Mouse (Mus musculus) hindbrain, embryonic 10.5 days (tissue): ENCODE results near the gene Ttc7b. TPM values are rescaled to one million over a fixed set of nuclear protein-coding genes. Genes with fewer than 3 reads are reported as not detected.

Source experiments
- DNase-seq: peaks from one replicate; pipeline ENCODE4 v3.0.0-alpha.2; 2017; ENCODE audit warnings: low spot score
- H3K27ac ChIP-seq: fragments of 300-500 bp; sonication (generic); 2 replicates; pipeline ENCODE4 v1.5.1; 2016; ENCODE audit warnings: mild to moderate bottlenecking, moderate library complexity
- H3K27me3 ChIP-seq: fragments of 300-500 bp; sonication (generic); 2 replicates; pipeline ENCODE4 v1.6.1; 2016; ENCODE audit warnings: mild to moderate bottlenecking; ENCODE audit not compliant: poor library complexity, insufficient read depth, severe bottlenecking
- H3K36me3 ChIP-seq: fragments of 300-500 bp; sonication (generic); 2 replicates; pipeline ENCODE4 v1.6.1; 2016; ENCODE audit warnings: mild to moderate bottlenecking, moderate library complexity
- H3K4me1 ChIP-seq: fragments of 300-500 bp; sonication (generic); replicated peaks from 2 replicates; pipeline ENCODE4 v1.6.1; 2016; ENCODE audit warnings: mild to moderate bottlenecking
- H3K4me3 ChIP-seq: fragments of 300-500 bp; sonication (generic); 2 replicates; pipeline ENCODE4 v1.5.1; 2016; ENCODE audit warnings: mild to moderate bottlenecking, moderate library complexity
- H3K9me3 ChIP-seq: fragments of 300-500 bp; sonication (generic); 2 replicates; pipeline ENCODE4 v1.6.1; 2016; ENCODE audit warnings: mild to moderate bottlenecking, moderate library complexity
- WGBS: fragments of 180-500 bp; shearing (Covaris S2); methylation state at CpG from one replicate; pipeline ENCODE4 v1.1.7; 2016; 5-methylcytosine and 5-hydroxymethylcytosine counted together
- polyA plus RNA-seq: library from polyadenylated mRNA; unstranded; fragments of >200 nt; fragmentation: Nextera tagmentation; extraction: Ambion mirVana; gene quantifications from 2 replicates; pipeline ENCODE4 v1.2.1, GENCODE M21; 2016

The Ttc7b gene
- polyA plus RNA-seq, 1 experiment from 2014 or later: 5.6 TPM

- H3K27me3 ChIP-seq: peaks cover 13% of the 10 kb centered on the region
- WGBS: 91% methylated on average over 9 of the region's 9 CpGs
- no peak overlapping the region for H3K27ac ChIP-seq
These were observed 3.3 kb downstream of the Ttc7b start for GRCm38 (mm10) chr12:100517371-100517770.

DNA sequence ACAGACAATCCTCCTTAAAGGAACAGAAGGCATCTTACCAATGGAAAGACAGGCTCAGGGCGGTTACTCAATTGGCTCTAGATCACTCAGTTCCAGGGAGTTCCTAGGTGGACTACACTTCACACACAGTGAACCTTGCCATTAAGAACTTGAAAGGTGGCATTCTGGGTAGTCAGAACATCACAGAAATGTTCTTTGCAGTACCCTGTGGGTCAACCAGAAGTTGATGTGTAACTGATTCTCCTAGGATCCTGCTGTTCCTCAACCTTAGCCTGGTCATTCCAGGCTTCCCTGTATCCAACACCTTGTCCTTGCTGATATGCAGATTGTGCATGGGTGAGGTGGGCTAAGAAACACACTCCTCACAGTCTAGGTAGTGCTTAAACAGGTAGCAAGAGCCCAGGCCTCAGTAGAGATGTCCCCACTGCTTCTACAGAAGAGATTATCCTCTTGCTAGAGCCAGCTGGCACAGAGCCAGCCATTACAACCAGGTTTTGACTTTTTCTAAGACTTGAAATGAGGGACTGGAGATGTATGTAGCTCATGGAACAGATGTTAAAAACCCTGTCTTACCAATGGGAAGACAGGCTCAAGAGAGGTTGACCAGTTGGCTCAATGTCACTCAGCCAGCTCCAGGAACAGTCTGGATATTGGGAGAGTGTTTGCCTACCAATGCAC lies 4.3 kb downstream of the Ttc7b start:
- Histone ChIP-seq H3K4me3 (no peak overlapping the region), H3K27me3 (peaks cover 5% of the 10 kb centered on the region; the same call in 1 of the 2 replicates), H3K9me3 (no peaks in the 10 kb centered on the region), H3K36me3 (peaks cover 42% of the 10 kb centered on the region), H3K27ac (no peak overlapping the region), H3K4me1 (peaks cover 24% of the 10 kb centered on the region)
- WGBS: 93% methylated on average over 1 of the region's 1 CpGs
- no peak for DNase-seq

More at GRCm38 (mm10) chr12:100517371-100517770, 3.3 kb downstream of the Ttc7b start:
- Histone ChIP-seq H3K4me1 (peaks cover 24% of the 10 kb centered on the region), H3K9me3 (no peaks in the 10 kb centered on the region), H3K36me3 (peaks cover 31% of the 10 kb centered on the region), H3K4me3 (no peak overlapping the region)
- DNase-seq: no peak

DNA sequence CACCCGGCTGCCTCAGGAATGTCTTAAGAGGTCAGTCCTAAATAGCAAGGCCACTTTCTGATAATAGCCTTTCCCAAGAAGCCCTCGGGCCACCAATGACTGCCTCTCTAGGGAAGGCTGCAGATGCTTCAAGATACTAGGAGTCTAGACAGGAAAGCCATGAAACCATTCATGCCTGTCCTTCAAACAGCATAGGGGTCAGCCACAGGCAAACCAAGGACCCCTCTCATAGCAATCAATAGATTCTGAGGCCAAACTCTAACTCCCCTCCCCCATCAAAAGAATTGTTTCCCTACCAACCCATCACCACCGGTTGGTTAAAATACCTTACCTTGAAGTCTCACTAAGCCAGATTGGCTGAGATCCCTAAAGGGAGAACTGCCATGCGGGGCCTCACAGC lies 5.1 kb downstream of the Ttc7b start:
- Histone ChIP-seq H3K9me3 (no peaks in the 10 kb centered on the region), H3K4me1 (peaks cover 18% of the 10 kb centered on the region), H3K27ac (no peak overlapping the region), H3K27me3 (no peaks in the 10 kb centered on the region), H3K4me3 (no peak overlapping the region), H3K36me3 (peaks cover 50% of the 10 kb centered on the region)
- WGBS: 90% methylated on average over 4 of the region's 4 CpGs
- DNase-seq: no peak

- 85% methylated on average over 1 of the region's 1 CpGs for WGBS
- Histone ChIP-seq H3K27ac (no peak overlapping the region), H3K9me3 (no peaks in the 10 kb centered on the region), H3K27me3 (no peaks in the 10 kb centered on the region), H3K36me3 (peaks cover 53% of the 10 kb centered on the region), H3K4me3 (no peak overlapping the region), H3K4me1 (peaks cover 11% of the 10 kb centered on the region)
- no peak for DNase-seq
These were observed 6.0 kb downstream of the Ttc7b start for GRCm38 (mm10) chr12:100514611-100515010.

DNA sequence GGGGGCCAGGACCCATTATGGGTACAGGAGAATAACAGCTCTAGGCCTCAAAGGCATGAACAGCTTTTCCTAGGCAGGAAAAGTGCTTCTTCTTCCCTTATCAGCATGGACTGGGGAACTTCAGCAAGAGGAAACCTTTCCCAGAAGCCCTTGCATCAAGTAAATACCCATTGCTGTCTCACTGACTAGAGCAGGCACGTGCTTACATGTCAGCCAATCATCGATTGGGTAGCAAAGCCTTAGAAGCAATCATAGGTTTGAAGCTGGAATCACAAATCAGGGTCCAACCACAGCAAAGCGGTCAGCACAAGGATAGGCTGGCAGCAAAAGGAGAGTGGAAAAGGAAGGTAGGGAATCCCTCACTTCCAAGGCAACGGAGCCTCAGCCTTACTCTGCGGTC lies 7.5 kb downstream of the Ttc7b start:
- no peaks in the 10 kb centered on the region for H3K9me3 ChIP-seq
- H3K27me3 ChIP-seq: no peaks in the 10 kb centered on the region
- no peak for DNase-seq
- no peak overlapping the region for H3K27ac ChIP-seq
- no peak overlapping the region for H3K4me3 ChIP-seq
- H3K36me3 ChIP-seq: peaks cover 53% of the 10 kb centered on the region
- WGBS: 93% methylated on average over 5 of the region's 5 CpGs
- H3K4me1 ChIP-seq: no peaks in the 10 kb centered on the region

- no peak overlapping the region for H3K4me3 ChIP-seq
- H3K36me3 ChIP-seq: peaks cover 51% of the 10 kb centered on the region
- no peaks in the 10 kb centered on the region for H3K27me3 ChIP-seq
- no peak for DNase-seq
- WGBS: 87% methylated on average over 9 of the region's 9 CpGs
- H3K27ac ChIP-seq: no peak overlapping the region
- no peaks in the 10 kb centered on the region for H3K9me3 ChIP-seq
- H3K4me1 ChIP-seq: no peaks in the 10 kb centered on the region
These were observed 8.0 kb downstream of the Ttc7b start for GRCm38 (mm10) chr12:100512641-100513040.

- no peak overlapping the region for H3K27ac ChIP-seq
- WGBS: 89% methylated on average over 9 of the region's 9 CpGs
- peaks cover 4% of the 10 kb centered on the region; the same call in 1 of the 2 replicates for H3K4me1 ChIP-seq
- H3K36me3 ChIP-seq: peaks cover 43% of the 10 kb centered on the region
- DNase-seq: no peak
- H3K9me3 ChIP-seq: no peaks in the 10 kb centered on the region
- H3K4me3 ChIP-seq: no peak overlapping the region
- H3K27me3 ChIP-seq: no peaks in the 10 kb centered on the region
These were observed 10.9 kb downstream of the Ttc7b start for GRCm38 (mm10) chr12:100509615-100510282.

DNA sequence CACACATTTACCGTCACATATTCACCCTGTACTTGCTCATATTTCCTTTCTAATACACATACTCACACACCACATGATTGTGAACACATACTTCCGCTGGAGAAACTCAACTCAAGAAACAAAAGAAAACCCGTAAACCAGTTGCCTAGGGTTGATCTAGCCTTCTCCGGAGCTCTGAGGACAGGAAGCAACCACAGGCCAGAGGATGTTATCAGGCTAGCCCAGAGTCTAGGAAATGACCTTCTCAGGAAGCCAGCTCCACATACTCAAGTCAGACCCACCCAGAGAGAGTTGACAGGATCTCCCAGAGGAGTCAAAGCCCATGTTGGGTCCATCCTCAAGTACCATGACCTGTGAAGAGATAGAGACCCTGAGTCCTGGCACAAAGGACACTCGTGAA lies 12.0 kb downstream of the Ttc7b start:
- Histone ChIP-seq H3K4me3 (no peak overlapping the region), H3K9me3 (no peaks in the 10 kb centered on the region), H3K36me3 (peaks cover 43% of the 10 kb centered on the region), H3K27me3 (no peaks in the 10 kb centered on the region), H3K4me1 (peaks cover 14% of the 10 kb centered on the region), H3K27ac (no peak overlapping the region)
- DNase-seq: no peak
- 94% methylated on average over 5 of the region's 5 CpGs for WGBS

DNA sequence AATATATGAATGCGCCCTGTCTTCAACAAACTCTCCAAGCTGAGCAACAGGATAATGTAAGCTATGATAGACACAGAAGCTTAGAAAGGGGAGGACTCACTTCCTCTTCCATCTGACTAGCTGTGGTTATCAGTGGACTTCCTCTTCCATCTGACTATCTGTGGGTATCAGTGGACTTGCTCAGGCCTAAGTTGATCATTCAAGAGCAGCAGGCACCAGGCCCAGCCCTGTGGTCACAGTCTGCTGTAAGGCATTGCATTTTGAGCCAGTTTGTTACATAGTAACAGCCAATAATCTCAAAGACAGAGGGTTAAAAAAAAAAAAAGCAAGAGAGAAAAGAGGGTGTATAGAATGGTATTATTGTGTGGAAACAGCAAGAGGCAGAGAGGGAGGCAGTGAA lies 15.1 kb downstream of the Ttc7b start:
- Histone ChIP-seq H3K4me3 (no peak overlapping the region), H3K9me3 (no peaks in the 10 kb centered on the region), H3K27ac (no peak overlapping the region), H3K27me3 (no peaks in the 10 kb centered on the region), H3K36me3 (peaks cover 16% of the 10 kb centered on the region), H3K4me1 (peaks cover 16% of the 10 kb centered on the region)
- DNase-seq: no peak
- WGBS: 94% methylated on average over 1 of the region's 1 CpGs

DNA sequence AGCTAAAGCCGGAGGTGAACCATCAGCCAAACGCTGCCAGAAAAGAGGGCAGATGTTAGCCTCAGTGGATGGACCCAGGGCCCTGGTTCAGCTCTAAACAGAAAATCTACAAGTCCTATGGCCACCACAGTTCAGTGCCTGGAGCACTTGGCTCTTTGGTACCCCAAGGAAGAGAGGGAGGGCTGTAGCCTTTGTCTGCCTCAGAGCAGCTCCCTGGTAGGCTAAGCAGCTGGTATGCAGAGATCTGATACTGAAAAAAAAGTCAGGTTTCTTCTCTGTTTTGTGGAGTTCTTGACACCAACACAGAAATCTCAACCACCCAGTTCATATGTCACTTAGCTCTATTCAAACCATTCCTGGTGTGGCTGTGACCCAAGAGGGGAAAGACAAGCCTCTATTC lies 16.0 kb downstream of the Ttc7b start:
- no peak overlapping the region for H3K4me3 ChIP-seq
- H3K36me3 ChIP-seq: peaks cover 18% of the 10 kb centered on the region
- peaks cover 16% of the 10 kb centered on the region for H3K4me1 ChIP-seq
- 91% methylated on average over 2 of the region's 2 CpGs for WGBS
- peak overlapping the region; percentile 45; the same call in 1 of the 2 replicates for H3K27ac ChIP-seq
- DNase-seq: no peak
- H3K9me3 ChIP-seq: no peaks in the 10 kb centered on the region
- no peaks in the 10 kb centered on the region for H3K27me3 ChIP-seq

GRCm38 (mm10) chr12:100503659-100504058 lies 17.0 kb downstream of the Ttc7b start:
- peaks cover 16% of the 10 kb centered on the region for H3K4me1 ChIP-seq
- no peak overlapping the region for H3K4me3 ChIP-seq
- H3K36me3 ChIP-seq: peaks cover 27% of the 10 kb centered on the region
- H3K27ac ChIP-seq: peak overlapping the region; percentile 40; the same call in 1 of the 2 replicates
- 86% methylated on average over 4 of the region's 4 CpGs for WGBS
- DNase-seq: no peak
- H3K9me3 ChIP-seq: no peaks in the 10 kb centered on the region
- H3K27me3 ChIP-seq: no peaks in the 10 kb centered on the region

DNA sequence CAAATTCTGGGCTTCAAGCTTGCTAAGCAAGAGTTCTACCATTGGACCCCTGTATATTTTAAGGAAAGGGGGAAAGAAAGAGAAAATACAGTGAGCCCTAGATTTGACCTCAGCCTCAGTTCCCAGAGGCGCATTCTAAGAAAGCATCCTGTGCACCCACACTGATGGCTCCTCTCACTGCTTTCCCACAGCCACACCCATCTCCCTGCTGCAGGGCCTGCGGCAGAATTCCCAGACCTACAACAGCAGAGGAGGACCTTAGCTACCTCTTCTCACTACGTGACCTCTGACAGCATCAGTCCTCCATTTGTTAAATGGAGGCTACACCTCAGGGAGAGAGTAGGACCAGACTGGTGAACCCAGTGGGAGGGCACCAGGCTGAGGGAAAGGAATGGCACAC lies 18.1 kb downstream of the Ttc7b start:
- 86% methylated on average over 3 of the region's 3 CpGs for WGBS

DNA sequence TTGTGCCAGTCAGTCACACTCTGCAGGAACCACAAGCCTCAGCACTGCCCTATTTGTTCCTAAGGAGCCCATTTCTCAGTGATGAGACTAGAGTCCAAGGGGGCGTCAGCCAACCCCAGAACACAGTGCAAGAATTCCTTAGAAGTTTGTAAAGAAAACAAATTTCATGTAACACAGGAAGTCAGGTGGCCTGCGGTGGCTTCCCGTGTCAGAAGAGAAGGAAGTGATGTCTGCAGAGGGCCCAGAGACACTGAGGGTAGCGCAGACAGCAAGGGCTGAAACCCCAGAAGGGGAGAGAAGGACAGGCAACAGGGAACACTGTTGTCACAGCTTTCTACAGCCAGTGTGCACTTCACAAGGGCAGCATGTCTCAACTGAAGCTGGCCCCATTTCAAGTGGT lies 19.4 kb downstream of the Ttc7b start:
- H3K4me3 ChIP-seq: no peak overlapping the region
- DNase-seq: no peak
- WGBS: 82% methylated on average over 4 of the region's 4 CpGs
- peaks cover 16% of the 10 kb centered on the region for H3K4me1 ChIP-seq
- H3K27me3 ChIP-seq: no peaks in the 10 kb centered on the region
- H3K27ac ChIP-seq: no peak overlapping the region
- peaks cover 38% of the 10 kb centered on the region for H3K36me3 ChIP-seq
- H3K9me3 ChIP-seq: no peaks in the 10 kb centered on the region

More for the DNA sequence above, 18.1 kb downstream of the Ttc7b start:
- no peak overlapping the region for H3K27ac ChIP-seq
- H3K4me1 ChIP-seq: peaks cover 16% of the 10 kb centered on the region
- H3K27me3 ChIP-seq: no peaks in the 10 kb centered on the region
- H3K36me3 ChIP-seq: peaks cover 34% of the 10 kb centered on the region
- DNase-seq: no peak
- H3K9me3 ChIP-seq: no peaks in the 10 kb centered on the region
- H3K4me3 ChIP-seq: no peak overlapping the region
